Mouse (Mus musculus): ENCODE results near the gene Gm9844. TPM values are rescaled to one million over a fixed set of nuclear protein-coding genes. Genes with fewer than 3 reads are reported as not detected.

The Gm9844 gene
- polyA plus RNA-seq, 1 experiment from 2014 or later = 20.8 TPM

DNA sequence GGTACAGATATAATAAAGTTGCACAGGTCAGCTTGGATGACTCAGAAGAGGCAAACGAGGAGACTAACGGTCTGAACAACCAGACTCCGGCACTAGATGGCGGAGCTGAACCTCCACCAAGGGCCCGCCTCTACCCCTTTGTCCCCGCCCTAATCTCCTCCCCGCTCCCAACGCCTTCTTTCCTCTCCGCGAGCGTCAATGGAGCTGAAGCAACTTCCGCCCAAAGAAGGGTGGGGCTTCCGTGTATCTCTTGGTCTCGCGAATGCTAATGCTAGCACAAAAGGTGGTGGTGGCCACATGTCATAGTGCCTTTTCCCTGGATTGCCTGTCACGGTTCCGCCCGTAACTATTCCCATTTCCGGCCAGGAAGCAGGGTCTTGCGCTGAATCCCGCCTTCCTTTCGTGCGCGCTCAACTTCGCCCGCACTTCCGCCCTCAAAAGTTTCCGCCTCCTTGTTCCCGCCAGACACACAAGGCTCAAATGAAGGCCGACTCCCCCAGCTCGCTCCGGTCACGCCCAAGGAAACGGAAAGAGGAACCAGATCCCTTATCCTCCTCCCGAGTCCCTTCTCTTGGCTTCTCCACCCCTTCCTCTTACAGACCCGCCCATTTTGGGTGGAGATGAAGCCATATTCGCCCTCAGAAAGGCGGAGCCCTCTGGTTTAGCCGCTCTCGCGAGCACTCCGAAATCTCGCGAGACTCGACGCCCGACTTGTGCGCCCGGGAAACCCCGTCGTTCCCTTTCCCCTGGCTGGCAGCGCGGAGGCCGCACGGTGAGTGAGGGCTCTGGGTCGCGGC is 22.1 kb downstream of the Gm9844 start, which contains the start of gene Rps19:
Rps19 (plus strand) TSS at position 476 of the 797 bp plus-strand sequence.
- WGBS = under 1% methylated on average over 57 of the region's 57 CpGs
- peaks cover 25% of the 10 kb centered on the region for H3K36me3 ChIP-seq (ENCODE audit: control insufficient read depth, insufficient read depth)
- peak within 1 kb of the TSS; percentile 85 for H3K4me2 ChIP-seq (ENCODE audit: low read depth, low read length)

GRCm38 (mm10) chr7:24884693-24885291 is 22.8 kb downstream of the Gm9844 start:
- 0 out of 2 replicates have a peak, but pooled peaks have one; percentile 0 for ATAC-seq (replicated peaks; ENCODE audit: extremely low read depth, insufficient read depth, low FRiP score)
- WGBS = under 1% methylated on average over 47 of the region's 47 CpGs
- H3K9me3 ChIP-seq (replicated peaks; ENCODE audit: control insufficient read depth, low read length) = no peaks in the 10 kb centered on the region
- H3K27me3 ChIP-seq (ENCODE audit: control insufficient read depth, insufficient read depth, low read length) = no peaks in the 10 kb centered on the region
- H3K4me2 ChIP-seq (ENCODE audit: low read depth, low read length) = peak overlapping the region; percentile 85
- H3K36me3 ChIP-seq (ENCODE audit: control insufficient read depth, insufficient read depth) = peaks cover 32% of the 10 kb centered on the region
- peak overlapping the region; percentile 100 for H3K9ac ChIP-seq (ENCODE audit: low read length)
- H3K4me1 ChIP-seq (ENCODE audit: control insufficient read depth, insufficient read depth, low read length) = peaks cover 21% of the 10 kb centered on the region
- H3K4me3 ChIP-seq (ENCODE audit: low read length) = peak overlapping the region; percentile 95
- peak overlapping the region; percentile 86 for H3K27ac ChIP-seq (ENCODE audit: low read length)

More for the DNA sequence above, 22.1 kb downstream of the Gm9844 start, which contains the start of gene Rps19:
- H3K9ac ChIP-seq (ENCODE audit: low read length) = peak within 1 kb of the TSS; percentile 100
- H3K4me3 ChIP-seq (ENCODE audit: low read length) = peak within 1 kb of the TSS; percentile 95
- peaks cover 21% of the 10 kb centered on the region for H3K4me1 ChIP-seq (ENCODE audit: control insufficient read depth, insufficient read depth, low read length)
- H3K9me3 ChIP-seq (replicated peaks; ENCODE audit: control insufficient read depth, low read length) = no peaks in the 10 kb centered on the region
- peak within 1 kb of the TSS; percentile 86 for H3K27ac ChIP-seq (ENCODE audit: low read length)
- peak; percentile 93 for ATAC-seq (replicated peaks; ENCODE audit: extremely low read depth, insufficient read depth, low FRiP score)
- H3K27me3 ChIP-seq (ENCODE audit: control insufficient read depth, insufficient read depth, low read length) = no peaks in the 10 kb centered on the region

- H3K4me3 ChIP-seq (ENCODE audit: low read length) = peak overlapping the region; percentile 95
- H3K27ac ChIP-seq (ENCODE audit: low read length) = no peak overlapping the region; the same call in 1 of the 2 replicates
- H3K9ac ChIP-seq (ENCODE audit: low read length) = peak overlapping the region; percentile 100
- H3K4me2 ChIP-seq (ENCODE audit: low read depth, low read length) = peak overlapping the region; percentile 85
- H3K36me3 ChIP-seq (ENCODE audit: control insufficient read depth, insufficient read depth) = peaks cover 36% of the 10 kb centered on the region
- WGBS = 33% methylated on average over 12 of the region's 12 CpGs
- H3K4me1 ChIP-seq (ENCODE audit: control insufficient read depth, insufficient read depth, low read length) = peaks cover 21% of the 10 kb centered on the region
- no peaks in the 10 kb centered on the region for H3K9me3 ChIP-seq (replicated peaks; ENCODE audit: control insufficient read depth, low read length)
- H3K27me3 ChIP-seq (ENCODE audit: control insufficient read depth, insufficient read depth, low read length) = no peaks in the 10 kb centered on the region
- ATAC-seq (replicated peaks; ENCODE audit: extremely low read depth, insufficient read depth, low FRiP score) = no peak
Observed at GRCm38 (mm10) chr7:24885468-24886307, 23.7 kb downstream of the Gm9844 start.

DNA sequence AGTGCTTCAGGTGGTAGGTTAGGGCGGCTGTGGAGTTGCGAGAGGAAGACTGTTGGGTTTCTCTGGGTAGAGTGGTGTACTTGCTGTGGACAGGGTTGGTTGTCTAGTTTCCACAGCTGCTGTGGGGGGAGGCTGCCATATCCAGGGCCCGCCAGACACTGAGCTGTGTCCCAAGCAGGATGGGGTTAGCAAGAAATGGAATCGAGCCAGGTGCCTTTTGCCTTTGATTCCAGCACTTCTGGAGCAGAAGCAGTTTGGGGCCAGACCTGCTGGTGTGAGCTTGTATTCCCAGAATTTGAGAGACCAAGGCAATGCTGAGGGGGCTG is 24.3 kb downstream of the Gm9844 start:
- Histone ChIP-seq H3K9me3 (replicated peaks; ENCODE audit: control insufficient read depth, low read length) (no peaks in the 10 kb centered on the region), H3K4me3 (ENCODE audit: low read length) (peak overlapping the region; percentile 95), H3K27me3 (ENCODE audit: control insufficient read depth, insufficient read depth, low read length) (no peaks in the 10 kb centered on the region), H3K9ac (ENCODE audit: low read length) (peak overlapping the region; percentile 100), H3K4me1 (ENCODE audit: control insufficient read depth, insufficient read depth, low read length) (peaks cover 21% of the 10 kb centered on the region), H3K36me3 (ENCODE audit: control insufficient read depth, insufficient read depth) (peaks cover 37% of the 10 kb centered on the region), H3K27ac (ENCODE audit: low read length) (no peak overlapping the region), H3K4me2 (ENCODE audit: low read depth, low read length) (peak overlapping the region; percentile 85)
- no peak for ATAC-seq (replicated peaks; ENCODE audit: extremely low read depth, insufficient read depth, low FRiP score)
- WGBS = 50% methylated on average over 4 of the region's 4 CpGs

- peaks cover 37% of the 10 kb centered on the region for H3K36me3 ChIP-seq (ENCODE audit: control insufficient read depth, insufficient read depth)
Observed at GRCm38 (mm10) chr7:24887096-24887495, 25.1 kb downstream of the Gm9844 start.

GRCm38 (mm10) chr7:24889431-24890220 is 27.6 kb downstream of the Gm9844 start:
- H3K9me3 ChIP-seq (replicated peaks; ENCODE audit: control insufficient read depth, low read length) = no peaks in the 10 kb centered on the region
- no peak overlapping the region for H3K4me3 ChIP-seq (ENCODE audit: low read length)
- ATAC-seq (replicated peaks; ENCODE audit: extremely low read depth, insufficient read depth, low FRiP score) = no peak
- H3K4me2 ChIP-seq (ENCODE audit: low read depth, low read length) = no peak overlapping the region
- H3K4me1 ChIP-seq (ENCODE audit: control insufficient read depth, insufficient read depth, low read length) = peaks cover 21% of the 10 kb centered on the region
- no peaks in the 10 kb centered on the region for H3K27me3 ChIP-seq (ENCODE audit: control insufficient read depth, insufficient read depth, low read length)
- no peak overlapping the region for H3K27ac ChIP-seq (ENCODE audit: low read length)
- H3K36me3 ChIP-seq (ENCODE audit: control insufficient read depth, insufficient read depth) = peaks cover 37% of the 10 kb centered on the region
- H3K9ac ChIP-seq (ENCODE audit: low read length) = no peak overlapping the region
- WGBS = 84% methylated on average over 6 of the region's 6 CpGs

More at GRCm38 (mm10) chr7:24887096-24887495, 25.1 kb downstream of the Gm9844 start:
- Histone ChIP-seq H3K9ac (ENCODE audit: low read length) (peak overlapping the region; percentile 100), H3K27me3 (ENCODE audit: control insufficient read depth, insufficient read depth, low read length) (no peaks in the 10 kb centered on the region), H3K27ac (ENCODE audit: low read length) (no peak overlapping the region), H3K4me1 (ENCODE audit: control insufficient read depth, insufficient read depth, low read length) (peaks cover 21% of the 10 kb centered on the region), H3K9me3 (replicated peaks; ENCODE audit: control insufficient read depth, low read length) (no peaks in the 10 kb centered on the region), H3K4me2 (ENCODE audit: low read depth, low read length) (no peak overlapping the region), H3K4me3 (ENCODE audit: low read length) (no peak overlapping the region)
- ATAC-seq (replicated peaks; ENCODE audit: extremely low read depth, insufficient read depth, low FRiP score) = no peak
- 74% methylated on average over 4 of the region's 4 CpGs for WGBS

GRCm38 (mm10) chr7:24890281-24891216 is 28.5 kb downstream of the Gm9844 start:
- no peak overlapping the region for H3K27ac ChIP-seq (ENCODE audit: low read length)
- ATAC-seq (replicated peaks; ENCODE audit: extremely low read depth, insufficient read depth, low FRiP score) = peak; percentile 38; the same call in 1 of the 2 replicates

More at GRCm38 (mm10) chr7:24890281-24891216, 28.5 kb downstream of the Gm9844 start:
- H3K36me3 ChIP-seq (ENCODE audit: control insufficient read depth, insufficient read depth) = peaks cover 37% of the 10 kb centered on the region
- 27% methylated on average over 10 of the region's 10 CpGs for WGBS
- no peak overlapping the region for H3K4me2 ChIP-seq (ENCODE audit: low read depth, low read length)
- no peaks in the 10 kb centered on the region for H3K27me3 ChIP-seq (ENCODE audit: control insufficient read depth, insufficient read depth, low read length)
- peaks cover 18% of the 10 kb centered on the region for H3K4me1 ChIP-seq (ENCODE audit: control insufficient read depth, insufficient read depth, low read length)
- no peak overlapping the region for H3K9ac ChIP-seq (ENCODE audit: low read length)
- H3K4me3 ChIP-seq (ENCODE audit: low read length) = no peak overlapping the region
- no peaks in the 10 kb centered on the region for H3K9me3 ChIP-seq (replicated peaks; ENCODE audit: control insufficient read depth, low read length)
